Mouse (Mus musculus) myocyte (in vitro differentiated cells): ENCODE data around the gene Grik1.

ENCODE experiments used
- CEBPB ChIP-seq: IDR thresholded peaks from 2 replicates; pipeline ENCODE4 v1.6.1; 2011; ENCODE audit warnings: mild to moderate bottlenecking, moderate library complexity; ENCODE audit not compliant: poor library complexity, insufficient read depth, severe bottlenecking
- E2F4 ChIP-seq: IDR thresholded peaks from one replicate; pipeline ENCODE4 v1.6.1; 2011; ENCODE audit warnings: mild to moderate bottlenecking, control low read depth, moderate library complexity; ENCODE audit not compliant: insufficient read depth
- MAX ChIP-seq: IDR thresholded peaks from one replicate; pipeline ENCODE4 v1.6.1; 2011; ENCODE audit warnings: low read depth, mild to moderate bottlenecking, control low read depth
- MYOD1 ChIP-seq, 3 experiments: IDR thresholded peaks; one replicate each; pipeline ENCODE4 v1.6.1; 2011; ENCODE audit warnings: control low read depth in 2 of 3, low read depth in 2 of 3, mild to moderate bottlenecking in 2 of 3, moderate library complexity in 1 of 3; ENCODE audit not compliant: insufficient read length in 2 of 3, control insufficient read depth in 1 of 3
- POLR2A ChIP-seq: IDR thresholded peaks from one replicate; pipeline ENCODE4 v1.6.1; 2011; ENCODE audit warnings: low read depth, mild to moderate bottlenecking, control low read depth, moderate library complexity; ENCODE audit not compliant: insufficient read length
- POLR2AphosphoS2 ChIP-seq: IDR thresholded peaks from one replicate; pipeline ENCODE4 v1.6.1; 2011; ENCODE audit warnings: low read depth, control low read depth; ENCODE audit not compliant: insufficient read length
- REST ChIP-seq: IDR thresholded peaks from one replicate; pipeline ENCODE4 v1.6.1; 2011; ENCODE audit warnings: mild to moderate bottlenecking, control low read depth, moderate library complexity; ENCODE audit not compliant: insufficient read depth, insufficient read length
- SRF ChIP-seq: IDR thresholded peaks from one replicate; pipeline ENCODE4 v1.6.1; 2011; ENCODE audit warnings: low read depth; ENCODE audit not compliant: control insufficient read depth, insufficient read length
- TCF12 ChIP-seq: IDR thresholded peaks from one replicate; pipeline ENCODE4 v1.6.1; 2011; ENCODE audit warnings: mild to moderate bottlenecking, control low read depth; ENCODE audit not compliant: poor library complexity, insufficient read depth, severe bottlenecking
- TCF3 ChIP-seq: IDR thresholded peaks from one replicate; pipeline ENCODE4 v1.6.1; 2011; ENCODE audit warnings: low read depth, control low read depth; ENCODE audit not compliant: insufficient read length
- USF1 ChIP-seq: IDR thresholded peaks from one replicate; pipeline ENCODE4 v1.6.1; 2011; ENCODE audit warnings: low read depth, mild to moderate bottlenecking, control low read depth, moderate library complexity

- no peak for TF ChIP-seq MYOD1 (IDR thresholded peaks at IDR 0.05; ENCODE audit: control insufficient read depth in 1 of 3, insufficient read length in 2 of 3, low read depth in 2 of 3)
- TF ChIP-seq MAX = no peak
- TF ChIP-seq USF1 = no peak
- no peak for TF ChIP-seq POLR2A
- no peak for TF ChIP-seq SRF
- TF ChIP-seq REST = no peak
- no peak for TF ChIP-seq POLR2AphosphoS2
- TF ChIP-seq E2F4 = no peak
- TF ChIP-seq TCF3 = no peak
- no peak for TF ChIP-seq TCF12
- TF ChIP-seq CEBPB = no peak
These were observed 376.3 kb downstream of the Grik1 start for GRCm38 (mm10) chr16:87913781-87914180.
